Mouse (Mus musculus): Measurements from ENCODE around the gene Nr5a2. TPM values are rescaled to one million over a fixed set of nuclear protein-coding genes. Genes with fewer than 3 reads are reported as not detected.

Gene Nr5a2
- polyA plus RNA-seq, 1 experiment from 2014 or later = 2.4 TPM

GRCm38 (mm10) chr1:136863209-136863608 lies 97.0 kb downstream of the Nr5a2 start:
- H3K4me3 ChIP-seq = no peak overlapping the region
- H3K9me3 ChIP-seq = no peaks in the 10 kb centered on the region
- WGBS = 47% methylated on average over 6 of the region's 6 CpGs
- H3K9ac ChIP-seq = no peak overlapping the region
- H3K4me2 ChIP-seq = no peak overlapping the region
- H3K4me1 ChIP-seq = peaks cover 9% of the 10 kb centered on the region; the same call in 1 of the 2 replicates
- peak; percentile 81; the same call in 1 of the 2 replicates for ATAC-seq (ENCODE audit: borderline replicate concordance, extremely low read depth, low FRiP score, low TSS enrichment)
- no peak overlapping the region for H3K27ac ChIP-seq
- no peaks in the 10 kb centered on the region for H3K27me3 ChIP-seq
- H3K36me3 ChIP-seq = no peaks in the 10 kb centered on the region

- no peak for ATAC-seq (ENCODE audit: borderline replicate concordance, extremely low read depth, low FRiP score, low TSS enrichment)
- Histone ChIP-seq H3K27me3 (no peaks in the 10 kb centered on the region), H3K9me3 (no peaks in the 10 kb centered on the region), H3K27ac (no peak overlapping the region), H3K36me3 (no peaks in the 10 kb centered on the region), H3K4me2 (no peak overlapping the region), H3K9ac (no peak overlapping the region), H3K4me3 (no peak overlapping the region), H3K4me1 (peaks cover 9% of the 10 kb centered on the region; the same call in 1 of the 2 replicates)
- WGBS = 48% methylated on average over 4 of the region's 4 CpGs
These were observed 100.8 kb downstream of the Nr5a2 start for GRCm38 (mm10) chr1:136859454-136859853.

- H3K4me1 ChIP-seq = peaks cover 9% of the 10 kb centered on the region; the same call in 1 of the 2 replicates
- ATAC-seq (ENCODE audit: borderline replicate concordance, extremely low read depth, low FRiP score, low TSS enrichment) = no peak
These were observed 101.5 kb downstream of the Nr5a2 start for GRCm38 (mm10) chr1:136858724-136859123.

GRCm38 (mm10) chr1:136856104-136856503 lies 104.1 kb downstream of the Nr5a2 start:
- no peak overlapping the region for H3K4me2 ChIP-seq
- no peaks in the 10 kb centered on the region for H3K36me3 ChIP-seq
- no peak for ATAC-seq (ENCODE audit: borderline replicate concordance, extremely low read depth, low FRiP score, low TSS enrichment)
- H3K9ac ChIP-seq = no peak overlapping the region
- 87% methylated on average over 3 of the region's 3 CpGs for WGBS
- no peaks in the 10 kb centered on the region for H3K9me3 ChIP-seq
- H3K4me1 ChIP-seq = peaks cover 9% of the 10 kb centered on the region; the same call in 1 of the 2 replicates
- no peak overlapping the region for H3K27ac ChIP-seq
- H3K27me3 ChIP-seq = no peaks in the 10 kb centered on the region
- H3K4me3 ChIP-seq = no peak overlapping the region

More at GRCm38 (mm10) chr1:136858724-136859123, 101.5 kb downstream of the Nr5a2 start:
- WGBS = 60% methylated on average over 4 of the region's 4 CpGs
- Histone ChIP-seq H3K4me2 (no peak overlapping the region), H3K27ac (no peak overlapping the region), H3K9me3 (no peaks in the 10 kb centered on the region), H3K9ac (no peak overlapping the region), H3K27me3 (no peaks in the 10 kb centered on the region), H3K36me3 (no peaks in the 10 kb centered on the region), H3K4me3 (no peak overlapping the region)

- Histone ChIP-seq H3K27me3 (no peaks in the 10 kb centered on the region), H3K4me2 (no peak overlapping the region), H3K27ac (no peak overlapping the region), H3K36me3 (no peaks in the 10 kb centered on the region), H3K9ac (no peak overlapping the region), H3K4me1 (no peaks in the 10 kb centered on the region), H3K4me3 (no peak overlapping the region), H3K9me3 (no peaks in the 10 kb centered on the region)
- WGBS = 76% methylated on average over 6 of the region's 6 CpGs
- ATAC-seq (ENCODE audit: borderline replicate concordance, extremely low read depth, low FRiP score, low TSS enrichment) = no peak
These were observed 111.5 kb downstream of the Nr5a2 start for GRCm38 (mm10) chr1:136848791-136849190.

GRCm38 (mm10) chr1:136846081-136846480 lies 114.2 kb downstream of the Nr5a2 start:
- H3K27me3 ChIP-seq = no peaks in the 10 kb centered on the region
- H3K9ac ChIP-seq = no peak overlapping the region
- H3K4me1 ChIP-seq = no peaks in the 10 kb centered on the region
- no peak for ATAC-seq (ENCODE audit: borderline replicate concordance, extremely low read depth, low FRiP score, low TSS enrichment)
- WGBS = 62% methylated on average over 2 of the region's 2 CpGs
- no peaks in the 10 kb centered on the region for H3K36me3 ChIP-seq
- H3K27ac ChIP-seq = no peak overlapping the region
- H3K4me2 ChIP-seq = no peak overlapping the region
- H3K4me3 ChIP-seq = no peak overlapping the region
- no peaks in the 10 kb centered on the region for H3K9me3 ChIP-seq

- 81% methylated on average over 9 of the region's 9 CpGs for WGBS
- no peaks in the 10 kb centered on the region for H3K9me3 ChIP-seq
- H3K4me2 ChIP-seq = no peak overlapping the region
- no peak overlapping the region for H3K9ac ChIP-seq
- no peak for ATAC-seq (ENCODE audit: borderline replicate concordance, extremely low read depth, low FRiP score, low TSS enrichment)
- no peak overlapping the region for H3K27ac ChIP-seq
- H3K27me3 ChIP-seq = no peaks in the 10 kb centered on the region
- H3K4me3 ChIP-seq = no peak overlapping the region
- H3K36me3 ChIP-seq = no peaks in the 10 kb centered on the region
- H3K4me1 ChIP-seq = no peaks in the 10 kb centered on the region
These were observed 114.9 kb downstream of the Nr5a2 start for GRCm38 (mm10) chr1:136845341-136845740.

- H3K27me3 ChIP-seq = no peaks in the 10 kb centered on the region
- H3K9me3 ChIP-seq = no peaks in the 10 kb centered on the region
- H3K36me3 ChIP-seq = no peaks in the 10 kb centered on the region
- no peak overlapping the region for H3K9ac ChIP-seq
- no peak overlapping the region for H3K4me3 ChIP-seq
- H3K27ac ChIP-seq = no peak overlapping the region
- no peaks in the 10 kb centered on the region for H3K4me1 ChIP-seq
- H3K4me2 ChIP-seq = no peak overlapping the region
- 62% methylated on average over 7 of the region's 7 CpGs for WGBS
- no peak for ATAC-seq (ENCODE audit: borderline replicate concordance, extremely low read depth, low FRiP score, low TSS enrichment)
These were observed 119.7 kb downstream of the Nr5a2 start for GRCm38 (mm10) chr1:136840512-136840911.

- Histone ChIP-seq H3K27ac (no peak overlapping the region), H3K9ac (no peak overlapping the region), H3K27me3 (no peaks in the 10 kb centered on the region), H3K4me2 (no peak overlapping the region), H3K9me3 (no peaks in the 10 kb centered on the region), H3K4me1 (no peaks in the 10 kb centered on the region), H3K4me3 (no peak overlapping the region), H3K36me3 (no peaks in the 10 kb centered on the region)
- ATAC-seq (ENCODE audit: borderline replicate concordance, extremely low read depth, low FRiP score, low TSS enrichment) = 0 out of 2 replicates have a peak, but pooled peaks have one; percentile 39
- WGBS = 52% methylated on average over 10 of the region's 10 CpGs
These were observed 121.0 kb downstream of the Nr5a2 start for GRCm38 (mm10) chr1:136839202-136839601.

GRCm38 (mm10) chr1:136832305-136833152 lies 127.7 kb downstream of the Nr5a2 start:
- H3K4me3 ChIP-seq = no peak overlapping the region
- WGBS = 32% methylated on average over 12 of the region's 12 CpGs
- no peaks in the 10 kb centered on the region for H3K9me3 ChIP-seq
- peaks cover 15% of the 10 kb centered on the region for H3K4me1 ChIP-seq
- H3K4me2 ChIP-seq = no peak overlapping the region
- ATAC-seq (ENCODE audit: borderline replicate concordance, extremely low read depth, low FRiP score, low TSS enrichment) = peak; percentile 85
- no peaks in the 10 kb centered on the region for H3K27me3 ChIP-seq
- no peak overlapping the region for H3K27ac ChIP-seq
- no peak overlapping the region for H3K9ac ChIP-seq
- H3K36me3 ChIP-seq = no peaks in the 10 kb centered on the region

- no peak overlapping the region for H3K27ac ChIP-seq
- no peak overlapping the region for H3K4me3 ChIP-seq
- H3K4me2 ChIP-seq = no peak overlapping the region
- no peaks in the 10 kb centered on the region for H3K9me3 ChIP-seq
- peaks cover 15% of the 10 kb centered on the region for H3K4me1 ChIP-seq
- no peaks in the 10 kb centered on the region for H3K27me3 ChIP-seq
- no peaks in the 10 kb centered on the region for H3K36me3 ChIP-seq
- H3K9ac ChIP-seq = no peak overlapping the region
- ATAC-seq (ENCODE audit: borderline replicate concordance, extremely low read depth, low FRiP score, low TSS enrichment) = no peak
- WGBS = 78% methylated on average over 6 of the region's 6 CpGs
These were observed 129.3 kb downstream of the Nr5a2 start for GRCm38 (mm10) chr1:136830992-136831391.

- H3K9ac ChIP-seq = no peak overlapping the region
- no peak overlapping the region for H3K27ac ChIP-seq
- no peak for ATAC-seq (ENCODE audit: borderline replicate concordance, extremely low read depth, low FRiP score, low TSS enrichment)
- WGBS = 88% methylated on average over 3 of the region's 3 CpGs
- no peak overlapping the region for H3K4me2 ChIP-seq
- H3K36me3 ChIP-seq = no peaks in the 10 kb centered on the region
- peaks cover 15% of the 10 kb centered on the region for H3K4me1 ChIP-seq
- H3K27me3 ChIP-seq = no peaks in the 10 kb centered on the region
- no peak overlapping the region for H3K4me3 ChIP-seq
- H3K9me3 ChIP-seq = no peaks in the 10 kb centered on the region
These were observed 130.3 kb downstream of the Nr5a2 start for GRCm38 (mm10) chr1:136829931-136830330.
